10 mouse cellular contexts compared by ENCODE assay signal in the genomic region with DNA sequence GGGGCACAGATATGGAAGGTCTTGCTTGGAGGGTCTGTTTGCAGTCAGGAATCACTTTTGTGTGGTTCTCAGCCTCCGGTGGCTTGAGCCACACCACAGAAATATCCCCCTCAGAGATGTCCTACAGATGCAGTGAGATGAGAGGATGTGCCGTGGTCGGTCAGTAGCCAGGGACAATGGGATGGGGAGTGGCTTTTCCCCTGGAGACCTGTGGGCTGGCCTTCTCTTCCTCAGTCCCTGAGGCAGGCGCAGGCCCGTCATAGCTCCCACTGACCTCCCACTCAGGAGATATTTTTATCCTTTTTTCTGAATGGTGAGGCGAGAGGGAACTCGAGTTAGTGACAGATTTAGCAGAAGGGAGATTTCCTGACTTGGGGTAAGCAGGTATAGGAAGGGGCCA. TPM values are rescaled to one million over a fixed set of nuclear protein-coding genes. Genes with fewer than 3 reads are reported as not detected.
DNase-seq lines count a peak whose midpoint lies in the region; ATAC-seq and TF ChIP-seq lines count a peak whose summit lies in the region.
"Had no signal": no experiment of that assay in that cellular context is flagged by ENCODE, and none has a peak within 500 bp of the region (broad histone marks: within the 10 kb centered on the region; RNA-seq: fewer than 3 reads in every experiment).

No protein-coding gene starts in this region.

- ATAC-seq in lung, postnatal 0 days: peak; percentile 48
- ATAC-seq in forebrain, embryonic 16.5 days: no peak
- ATAC-seq in hindbrain, embryonic 12.5 days (ENCODE audit: low FRiP score): no peak
- no peak for ATAC-seq in stomach, embryonic 16.5 days (ENCODE audit: insufficient read depth, low FRiP score)

- no peak overlapping the region for H3K4me2 ChIP-seq in lung, postnatal 0 days (replicated peaks; ENCODE audit: low read depth, low read length)
- peak overlapping the region; percentile 68 for H3K4me2 ChIP-seq in forebrain, embryonic 16.5 days (ENCODE audit: low read length)
- peak overlapping the region; percentile 99 for H3K4me2 ChIP-seq in hindbrain, embryonic 12.5 days (replicated peaks)
- H3K4me2 ChIP-seq in stomach, embryonic 16.5 days (ENCODE audit: low read depth, low read length): no peak overlapping the region

- no peaks in the 10 kb centered on the region for H3K4me1 ChIP-seq in lung, postnatal 0 days (ENCODE audit: insufficient read depth, low read depth, low read length)
- H3K4me1 ChIP-seq in forebrain, embryonic 16.5 days (replicated peaks; ENCODE audit: control insufficient read depth, insufficient read depth, low read length): peaks cover 89% of the 10 kb centered on the region
- H3K4me1 ChIP-seq in hindbrain, embryonic 12.5 days: peaks cover 99% of the 10 kb centered on the region
- peaks cover 47% of the 10 kb centered on the region for H3K4me1 ChIP-seq in stomach, embryonic 16.5 days (ENCODE audit: control insufficient read depth, insufficient read depth, low read length)

- no peaks in the 10 kb centered on the region for H3K36me3 ChIP-seq in lung, postnatal 0 days (ENCODE audit: insufficient read depth, low read length)
- no peaks in the 10 kb centered on the region for H3K36me3 ChIP-seq in forebrain, embryonic 16.5 days (ENCODE audit: control insufficient read depth, insufficient read depth)
- peaks cover 26% of the 10 kb centered on the region for H3K36me3 ChIP-seq in hindbrain, embryonic 12.5 days
- H3K36me3 ChIP-seq in stomach, embryonic 16.5 days (ENCODE audit: control insufficient read depth, insufficient read depth, low read length): no peaks in the 10 kb centered on the region

- H3K9ac ChIP-seq in lung, postnatal 0 days (replicated peaks; ENCODE audit: low read depth): no peak overlapping the region
- H3K9ac ChIP-seq in forebrain, embryonic 16.5 days (replicated peaks; ENCODE audit: low read depth, low read length): peak overlapping the region; percentile 89
- peak overlapping the region; percentile 96 for H3K9ac ChIP-seq in hindbrain, embryonic 12.5 days
- H3K9ac ChIP-seq in stomach, embryonic 16.5 days (ENCODE audit: low read length): peak overlapping the region; percentile 39; the same call in 1 of the 2 replicates

- no peak for TF ChIP-seq CTCF in lung, postnatal 0 days (IDR thresholded peaks at IDR 0.05)

- no peaks in the 10 kb centered on the region for H3K9me3 ChIP-seq in lung, postnatal 0 days (ENCODE audit: low read length)
- H3K9me3 ChIP-seq in forebrain, embryonic 16.5 days (ENCODE audit: control insufficient read depth, low read length): no peaks in the 10 kb centered on the region
- no peaks in the 10 kb centered on the region for H3K9me3 ChIP-seq in hindbrain, embryonic 12.5 days (replicated peaks)
- no peaks in the 10 kb centered on the region for H3K9me3 ChIP-seq in stomach, embryonic 16.5 days (replicated peaks; ENCODE audit: control insufficient read depth, low read length)

- no peak overlapping the region for H3K4me3 ChIP-seq in lung, postnatal 0 days (ENCODE audit: low read depth, low read length)
- H3K4me3 ChIP-seq in forebrain, embryonic 16.5 days (replicated peaks; ENCODE audit: low read length): peak overlapping the region; percentile 71
- peak overlapping the region; percentile 97 for H3K4me3 ChIP-seq in hindbrain, embryonic 12.5 days
- no peak overlapping the region for H3K4me3 ChIP-seq in stomach, embryonic 16.5 days (replicated peaks; ENCODE audit: low read length)

- no peaks in the 10 kb centered on the region for H3K27me3 ChIP-seq in lung, postnatal 0 days (replicated peaks; ENCODE audit: insufficient read depth, low read length)
- no peaks in the 10 kb centered on the region for H3K27me3 ChIP-seq in forebrain, embryonic 16.5 days (replicated peaks; ENCODE audit: control insufficient read depth, insufficient read depth, low read length)
- no peaks in the 10 kb centered on the region for H3K27me3 ChIP-seq in hindbrain, embryonic 12.5 days
- no peaks in the 10 kb centered on the region for H3K27me3 ChIP-seq in stomach, embryonic 16.5 days (ENCODE audit: control insufficient read depth, insufficient read depth, low read length)

- DNase-seq in lung, postnatal 0 days (ENCODE audit: low spot score): peak; percentile 32
- DNase-seq in lung, postnatal 4 days: no peak
- DNase-seq in yolk sac, embryonic 10.5 days (ENCODE audit: low spot score): no peak
- no peak for DNase-seq in right cerebral cortex, adult 2 months (ENCODE audit: low spot score in 2 of 2)
- DNase-seq: adrenal gland, postnatal 10 days; right cerebral cortex, adult 18-20 months; thymus, adult 18-20 months had no signal

- no peak overlapping the region for H3K27ac ChIP-seq in lung, postnatal 0 days (ENCODE audit: low read length)
- peak overlapping the region; percentile 36 for H3K27ac ChIP-seq in forebrain, embryonic 16.5 days (ENCODE audit: low read length)
- H3K27ac ChIP-seq in hindbrain, embryonic 12.5 days: peak overlapping the region; percentile 68
- no peak overlapping the region for H3K27ac ChIP-seq in stomach, embryonic 16.5 days (ENCODE audit: low read length)

- WGBS in lung, postnatal 0 days: 53% methylated on average over 7 of the region's 7 CpGs
- 22% methylated on average over 7 of the region's 7 CpGs for WGBS in forebrain, embryonic 16.5 days
- 28% methylated on average over 7 of the region's 7 CpGs for WGBS in hindbrain, embryonic 12.5 days
- WGBS in stomach, embryonic 16.5 days: 57% methylated on average over 7 of the region's 7 CpGs

- no peak for TF ChIP-seq EP300 in lung, postnatal 0 days (IDR thresholded peaks at IDR 0.05)

RNA-seq across cellular contexts. Expression of a gene that starts 12.6 kb away (rescaled TPM):
- polyA plus RNA-seq in lung, postnatal 0 days (2015; fragmentation: Nextera tagmentation; extraction: Ambion mirVana): 6.0 and 6.6 TPM in 2 replicates
- 99.6 and 106 TPM in 2 replicates for polyA plus RNA-seq in forebrain, embryonic 16.5 days (2015; fragmentation: Nextera tagmentation; extraction: Ambion mirVana)
- polyA plus RNA-seq in hindbrain, embryonic 12.5 days (2016; fragmentation: Nextera tagmentation; extraction: Ambion mirVana): 61.0 and 62.7 TPM in 2 replicates
- 11.1 and 11.7 TPM in 2 replicates for polyA plus RNA-seq in stomach, embryonic 16.5 days (2015; fragmentation: Nextera tagmentation; extraction: Ambion mirVana)

Comparison
In these comparisons a context has a peak if more than half of its experiments do, and no peak if none do; other contexts are left out.
1. H3K27ac ChIP-seq: peak in forebrain, embryonic 16.5 days (single experiment) and hindbrain, embryonic 12.5 days (single experiment); none in lung, postnatal 0 days (single experiment) and stomach, embryonic 16.5 days (single experiment).
2. H3K4me2 ChIP-seq: peak in forebrain, embryonic 16.5 days (single experiment) and hindbrain, embryonic 12.5 days (single experiment); none in lung, postnatal 0 days (single experiment) and stomach, embryonic 16.5 days (single experiment).
3. H3K4me3 ChIP-seq: peak in forebrain, embryonic 16.5 days (single experiment) and hindbrain, embryonic 12.5 days (single experiment); none in lung, postnatal 0 days (single experiment) and stomach, embryonic 16.5 days (single experiment).